Mouse (Mus musculus): ENCODE results near the gene Hoxa1. TPM values are rescaled to one million over a fixed set of nuclear protein-coding genes. Genes with fewer than 3 reads are reported as not detected.

The Hoxa1 gene
- polyA plus RNA-seq, 1 experiment from 2014 or later = 0.59 TPM

DNA sequence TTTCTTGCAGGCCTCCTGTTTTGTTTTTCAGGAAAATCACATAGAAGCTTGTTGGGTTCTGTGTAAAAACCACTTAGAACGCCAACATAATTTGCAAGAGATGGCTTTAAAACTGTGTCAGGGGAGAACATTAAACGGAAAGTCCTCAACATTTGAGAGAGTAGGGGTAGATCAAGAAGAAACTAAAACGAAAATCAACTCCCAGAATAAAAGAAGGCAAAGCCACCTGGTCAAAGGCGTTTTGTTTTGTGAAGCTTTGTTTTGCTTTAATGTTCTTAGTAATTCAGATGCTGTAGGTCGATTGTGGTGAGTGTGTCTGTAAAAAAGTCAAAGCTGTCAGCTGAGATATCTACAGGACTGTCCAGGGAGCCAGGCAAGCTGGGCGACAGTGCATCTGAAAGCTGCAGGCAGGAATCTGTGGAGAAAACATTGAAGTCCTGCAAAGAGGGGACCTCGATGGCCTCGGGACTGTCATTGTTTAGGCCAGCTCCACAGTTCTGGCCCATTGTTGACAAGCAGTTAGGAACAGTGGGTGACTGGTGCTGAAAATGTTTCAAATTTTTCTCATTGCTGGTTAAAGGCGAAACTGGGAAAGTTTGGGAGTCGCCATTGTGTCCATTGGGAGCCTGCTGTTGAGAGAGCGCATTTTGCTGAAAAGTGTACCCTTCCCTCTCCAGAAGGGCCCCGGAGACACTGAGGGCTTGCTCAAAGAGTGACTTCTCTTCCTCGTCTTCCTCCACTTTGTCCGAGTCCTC, 4.7 kb upstream of the Hoxa1 start:
- peaks cover 25% of the 10 kb centered on the region for H3K4me1 ChIP-seq (replicated peaks)
- ATAC-seq (replicated peaks; ENCODE audit: insufficient number of reproducible peaks, insufficient read depth, low FRiP score, low read depth) = no peak
- H3K4me2 ChIP-seq = peak overlapping the region; percentile 51
- no peaks in the 10 kb centered on the region for H3K9me3 ChIP-seq (replicated peaks)
- peak overlapping the region; percentile 68; the same call in 1 of the 2 replicates for H3K27ac ChIP-seq
- H3K9ac ChIP-seq = peak overlapping the region; percentile 43; the same call in 1 of the 2 replicates
- no peaks in the 10 kb centered on the region for H3K36me3 ChIP-seq
- peaks cover 98% of the 10 kb centered on the region for H3K27me3 ChIP-seq
- 19% methylated on average over 14 of the region's 14 CpGs for WGBS
- peak overlapping the region; percentile 47 for H3K4me3 ChIP-seq

DNA sequence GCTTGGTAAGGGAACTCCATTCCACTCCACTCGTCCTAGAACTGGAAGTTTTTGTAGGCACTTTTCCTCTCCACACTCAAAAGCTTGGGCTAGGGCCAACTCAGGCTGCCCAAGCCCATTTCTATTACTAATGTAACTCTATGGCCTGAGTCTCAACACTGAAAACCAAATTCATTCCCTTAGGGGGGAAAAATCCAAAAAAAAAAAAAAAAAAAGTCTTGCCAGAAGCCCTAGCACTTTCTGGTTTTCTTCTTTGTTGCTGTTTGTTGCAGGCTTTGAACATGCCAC, 3.9 kb upstream of the Hoxa1 start:
- Histone ChIP-seq H3K4me3 (no peak overlapping the region), H3K27ac (no peak overlapping the region), H3K36me3 (no peaks in the 10 kb centered on the region), H3K4me1 (replicated peaks) (peaks cover 26% of the 10 kb centered on the region), H3K4me2 (peak overlapping the region; percentile 21; the same call in 1 of the 2 replicates), H3K9ac (no peak overlapping the region), H3K9me3 (replicated peaks) (no peaks in the 10 kb centered on the region), H3K27me3 (peaks cover 98% of the 10 kb centered on the region)
- 26% methylated on average over 1 of the region's 1 CpGs for WGBS
- ATAC-seq (replicated peaks; ENCODE audit: insufficient number of reproducible peaks, insufficient read depth, low FRiP score, low read depth) = no peak

DNA sequence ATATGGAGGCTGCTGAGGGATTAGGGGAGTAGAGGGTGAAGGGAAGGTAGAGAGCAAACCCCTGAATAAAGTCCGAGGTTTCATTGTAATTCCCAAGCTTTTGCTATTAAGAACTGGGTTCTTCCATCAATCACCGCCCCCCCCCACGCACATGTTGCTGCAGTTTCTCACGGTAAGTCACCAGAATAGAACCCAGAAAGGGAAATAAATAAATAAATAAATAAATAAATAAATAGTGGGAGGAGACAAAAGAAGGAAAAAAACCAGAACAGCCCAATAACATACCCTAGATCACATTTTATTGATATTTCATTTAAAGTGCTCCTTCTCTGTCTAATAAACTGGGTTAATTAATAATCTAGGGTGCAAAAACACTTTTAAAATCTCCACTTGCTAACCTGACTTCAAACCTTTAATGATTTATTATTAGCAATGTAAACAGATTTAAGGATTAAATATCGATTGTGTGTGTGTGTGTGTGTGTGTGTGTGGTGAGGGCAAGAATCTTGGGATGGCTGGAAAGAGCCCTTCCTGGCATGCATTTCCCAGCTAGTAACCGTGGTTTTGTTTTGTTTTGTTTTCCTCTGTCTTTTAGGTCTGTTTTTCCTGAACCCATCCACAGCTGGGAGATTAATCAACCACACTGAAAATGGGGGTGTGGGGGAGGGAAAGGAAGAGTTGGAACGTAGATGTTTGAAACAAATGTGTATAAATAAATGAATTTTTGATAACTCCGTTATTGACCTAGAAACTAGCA, 3.4 kb upstream of the Hoxa1 start:
- peak overlapping the region; percentile 75; the same call in 1 of the 2 replicates for H3K4me3 ChIP-seq
- H3K9ac ChIP-seq = no peak overlapping the region
- ATAC-seq (replicated peaks; ENCODE audit: insufficient number of reproducible peaks, insufficient read depth, low FRiP score, low read depth) = no peak
- H3K27me3 ChIP-seq = peaks cover 98% of the 10 kb centered on the region
- 25% methylated on average over 8 of the region's 8 CpGs for WGBS
- H3K4me2 ChIP-seq = peak overlapping the region; percentile 97
- H3K4me1 ChIP-seq (replicated peaks) = peaks cover 28% of the 10 kb centered on the region
- no peaks in the 10 kb centered on the region for H3K9me3 ChIP-seq (replicated peaks)
- H3K27ac ChIP-seq = peak overlapping the region; percentile 79; the same call in 1 of the 2 replicates
- no peaks in the 10 kb centered on the region for H3K36me3 ChIP-seq

DNA sequence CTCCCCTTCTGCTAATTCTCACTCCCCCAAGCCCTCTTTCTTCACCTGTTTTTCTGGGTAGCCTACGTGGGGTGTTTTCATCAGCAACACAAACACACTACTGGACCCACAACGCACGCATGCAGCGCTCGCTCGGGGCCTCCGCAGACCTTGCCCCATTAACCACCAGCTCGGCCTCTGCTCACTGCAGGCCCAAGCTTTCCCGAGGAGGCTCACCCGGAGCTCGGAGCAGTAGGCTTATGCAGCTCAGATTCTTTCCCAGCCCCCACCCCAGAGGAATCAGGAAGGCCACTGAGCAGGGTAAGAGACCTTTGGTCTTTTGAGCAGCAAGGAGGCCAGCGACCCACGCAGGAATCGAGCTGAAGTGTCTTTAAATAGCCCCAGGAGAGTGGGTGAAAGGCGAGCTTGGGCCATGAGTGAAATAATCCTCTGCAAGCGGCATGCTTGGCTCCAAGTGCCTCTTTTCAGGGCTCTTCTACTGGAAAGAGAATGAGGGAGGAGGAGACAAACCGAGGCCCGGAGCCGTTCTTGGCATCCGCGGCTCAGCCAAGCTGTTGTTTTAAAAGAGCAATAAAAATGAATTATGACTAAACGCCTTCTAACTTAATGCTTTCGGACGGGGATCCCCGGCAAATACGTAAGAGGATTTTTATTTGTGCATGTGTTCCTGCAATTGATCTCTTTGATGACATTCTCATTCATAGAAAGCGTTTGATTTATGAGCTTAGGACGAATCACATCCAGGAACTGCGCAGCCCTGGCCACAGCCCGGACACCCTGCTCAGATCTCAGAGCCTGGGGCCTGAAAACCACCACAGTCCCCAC, 2.6 kb upstream of the Hoxa1 start:
- 10% methylated on average over 30 of the region's 30 CpGs for WGBS
- ATAC-seq (replicated peaks; ENCODE audit: insufficient number of reproducible peaks, insufficient read depth, low FRiP score, low read depth) = no peak
- no peaks in the 10 kb centered on the region for H3K36me3 ChIP-seq
- H3K4me2 ChIP-seq = peak overlapping the region; percentile 97
- peak overlapping the region; percentile 75 for H3K4me3 ChIP-seq
- no peaks in the 10 kb centered on the region for H3K9me3 ChIP-seq (replicated peaks)
- peaks cover 98% of the 10 kb centered on the region for H3K27me3 ChIP-seq
- peak overlapping the region; percentile 79 for H3K27ac ChIP-seq
- no peak overlapping the region for H3K9ac ChIP-seq
- H3K4me1 ChIP-seq (replicated peaks) = peaks cover 28% of the 10 kb centered on the region

DNA sequence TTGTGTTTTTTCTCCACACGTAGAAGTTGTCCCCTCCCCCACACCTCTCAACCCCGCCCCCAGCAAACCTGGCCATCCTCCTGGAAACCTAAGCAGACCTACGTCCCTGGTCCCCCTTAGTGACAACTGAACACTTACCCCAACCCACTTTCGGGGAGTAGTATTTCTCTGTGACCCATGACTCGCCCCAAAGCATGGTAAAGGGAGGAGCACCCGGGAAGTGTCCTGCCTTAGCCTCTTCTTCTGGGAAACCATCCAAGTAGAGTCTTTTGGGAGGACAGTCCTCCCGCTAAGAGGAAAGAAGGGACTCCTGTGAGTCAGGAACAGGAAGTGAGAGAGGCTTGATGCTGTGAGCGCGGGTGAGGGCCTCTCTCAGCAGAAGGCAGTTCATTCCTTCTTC, 1.9 kb upstream of the Hoxa1 start:
- peak overlapping the region; percentile 97 for H3K4me2 ChIP-seq
- no peaks in the 10 kb centered on the region for H3K9me3 ChIP-seq (replicated peaks)
- no peak for ATAC-seq (replicated peaks; ENCODE audit: insufficient number of reproducible peaks, insufficient read depth, low FRiP score, low read depth)
- H3K36me3 ChIP-seq = no peaks in the 10 kb centered on the region
- peak overlapping the region; percentile 75 for H3K4me3 ChIP-seq
- no peak overlapping the region for H3K9ac ChIP-seq
- H3K4me1 ChIP-seq (replicated peaks) = peaks cover 28% of the 10 kb centered on the region
- 10% methylated on average over 9 of the region's 9 CpGs for WGBS
- H3K27me3 ChIP-seq = peaks cover 99% of the 10 kb centered on the region
- peak overlapping the region; percentile 79 for H3K27ac ChIP-seq

DNA sequence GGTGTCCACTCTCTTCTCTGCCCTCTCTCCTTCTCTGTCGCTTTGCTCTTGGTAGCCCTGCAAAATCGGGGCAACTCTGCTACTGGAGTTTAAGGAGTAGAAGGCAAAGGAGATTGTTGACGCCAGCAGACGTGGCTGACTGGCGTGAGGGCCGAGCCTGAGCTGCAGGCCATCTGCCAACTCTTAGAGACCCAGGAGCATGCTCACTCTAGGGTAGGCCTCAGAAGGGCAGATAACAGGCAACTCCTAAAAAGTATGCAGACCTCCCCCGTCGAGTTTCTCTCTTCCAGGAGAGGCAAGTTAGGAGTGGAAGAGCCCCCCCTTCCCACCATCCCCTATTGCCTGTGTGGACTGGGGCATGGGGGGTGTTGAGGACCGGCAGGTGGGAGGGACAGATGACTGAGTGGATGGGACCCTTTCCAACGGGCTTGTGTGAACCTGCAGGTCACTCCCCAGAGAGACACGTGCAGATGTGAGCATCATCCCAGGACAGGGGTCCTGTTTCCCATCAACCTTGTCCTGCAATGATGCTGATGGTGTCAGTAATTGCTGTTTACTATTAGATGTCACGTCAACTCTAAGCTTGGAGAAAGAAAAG, 1.1 kb upstream of the Hoxa1 start:
- Histone ChIP-seq H3K9me3 (replicated peaks) (no peaks in the 10 kb centered on the region), H3K4me3 (peak overlapping the region; percentile 75), H3K27ac (peak overlapping the region; percentile 79), H3K9ac (peak overlapping the region; percentile 58; the same call in 1 of the 2 replicates), H3K36me3 (no peaks in the 10 kb centered on the region), H3K27me3 (peaks cover 99% of the 10 kb centered on the region), H3K4me2 (peak overlapping the region; percentile 97), H3K4me1 (replicated peaks) (peaks cover 24% of the 10 kb centered on the region)
- 12% methylated on average over 12 of the region's 12 CpGs for WGBS
- peak; percentile 50; the same call in 1 of the 2 replicates for ATAC-seq (replicated peaks; ENCODE audit: insufficient number of reproducible peaks, insufficient read depth, low FRiP score, low read depth)

DNA sequence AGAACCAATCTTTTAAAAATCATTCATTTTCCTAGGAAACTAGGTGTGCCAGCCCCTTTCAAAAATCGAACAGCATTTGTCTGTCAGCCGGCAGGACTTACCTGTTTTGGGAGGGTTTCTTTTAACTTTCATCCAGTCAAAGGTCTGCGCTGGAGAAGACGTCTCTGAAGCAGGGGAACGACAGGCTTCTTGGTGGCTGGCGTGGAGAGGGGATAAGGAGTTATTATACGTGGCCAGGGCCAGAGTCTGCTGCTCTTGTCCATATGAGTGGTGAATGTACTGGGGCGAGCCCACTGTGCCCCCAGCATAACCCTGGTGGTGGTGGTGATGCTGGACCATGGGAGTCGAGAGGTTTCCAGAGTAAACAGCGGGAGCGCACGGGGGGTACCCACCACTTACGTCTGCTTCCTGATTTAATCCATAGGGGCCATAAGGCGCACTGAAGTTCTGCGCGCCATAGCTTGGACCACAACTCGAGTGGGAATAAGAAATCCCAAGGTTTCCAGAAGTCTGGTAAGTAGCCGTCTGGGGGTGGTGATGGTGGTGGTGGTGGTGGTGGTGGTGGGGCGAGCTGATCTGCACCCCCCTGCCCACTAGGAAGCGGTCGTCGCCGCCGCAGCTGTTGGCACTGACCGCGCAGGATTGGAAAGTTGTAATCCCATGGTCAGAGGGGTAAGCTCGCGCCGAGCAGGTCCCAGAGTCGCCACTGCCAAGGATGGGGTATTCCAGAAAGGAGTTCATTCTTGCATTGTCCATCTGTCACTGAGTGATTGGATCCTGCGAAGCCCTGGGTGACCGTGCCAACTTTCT, 446 bp downstream of the Hoxa1 start:
- Histone ChIP-seq H3K36me3 (no peaks in the 10 kb centered on the region), H3K4me1 (replicated peaks) (peaks cover 19% of the 10 kb centered on the region), H3K4me2 (peak overlapping the region; percentile 97), H3K27me3 (peaks cover 99% of the 10 kb centered on the region), H3K9ac (peak overlapping the region; percentile 16; the same call in 1 of the 2 replicates), H3K27ac (no peak overlapping the region), H3K9me3 (replicated peaks) (no peaks in the 10 kb centered on the region), H3K4me3 (peak overlapping the region; percentile 75)
- 1% methylated on average over 32 of the region's 32 CpGs for WGBS
- ATAC-seq (replicated peaks; ENCODE audit: insufficient number of reproducible peaks, insufficient read depth, low FRiP score, low read depth) = no peak; the same call in 1 of the 2 replicates

DNA sequence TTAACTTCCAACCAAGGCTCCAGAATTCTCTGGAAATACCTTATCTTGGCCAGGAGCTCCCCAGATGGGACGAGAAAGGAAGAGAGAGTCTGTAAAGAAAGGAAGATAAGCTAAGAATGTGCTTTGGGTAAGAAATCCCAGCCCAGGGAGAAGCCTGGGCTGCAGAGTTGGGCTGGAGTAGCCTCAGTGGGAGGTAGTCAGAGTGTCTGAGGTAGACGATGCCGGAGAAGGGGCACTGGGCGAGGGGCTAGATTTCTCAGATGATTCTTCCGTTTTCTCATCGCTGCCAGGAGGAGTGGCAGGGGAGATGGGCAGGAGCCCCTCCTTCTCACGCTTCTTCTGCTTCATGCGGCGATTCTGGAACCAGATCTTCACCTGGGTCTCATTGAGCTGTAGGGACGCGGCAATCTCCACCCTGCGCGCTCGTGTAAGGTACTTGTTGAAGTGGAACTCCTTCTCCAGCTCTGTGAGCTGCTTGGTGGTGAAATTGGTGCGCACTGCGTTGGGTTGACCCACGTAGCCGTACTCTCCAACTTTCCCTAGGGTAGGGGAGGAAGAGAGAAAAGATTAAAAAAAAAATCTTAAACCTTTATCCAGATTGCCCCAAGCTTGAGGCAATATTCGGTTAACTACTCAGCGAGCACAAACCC, 1.4 kb downstream of the Hoxa1 start:
- no peak for ATAC-seq (replicated peaks; ENCODE audit: insufficient number of reproducible peaks, insufficient read depth, low FRiP score, low read depth)
- Histone ChIP-seq H3K36me3 (no peaks in the 10 kb centered on the region), H3K9me3 (replicated peaks) (no peaks in the 10 kb centered on the region), H3K4me2 (peak overlapping the region; percentile 97; the same call in 1 of the 2 replicates), H3K4me3 (peak overlapping the region; percentile 75; the same call in 1 of the 2 replicates), H3K9ac (no peak overlapping the region), H3K4me1 (replicated peaks) (peaks cover 19% of the 10 kb centered on the region), H3K27me3 (peaks cover 99% of the 10 kb centered on the region), H3K27ac (no peak overlapping the region)
- 5% methylated on average over 20 of the region's 20 CpGs for WGBS

DNA sequence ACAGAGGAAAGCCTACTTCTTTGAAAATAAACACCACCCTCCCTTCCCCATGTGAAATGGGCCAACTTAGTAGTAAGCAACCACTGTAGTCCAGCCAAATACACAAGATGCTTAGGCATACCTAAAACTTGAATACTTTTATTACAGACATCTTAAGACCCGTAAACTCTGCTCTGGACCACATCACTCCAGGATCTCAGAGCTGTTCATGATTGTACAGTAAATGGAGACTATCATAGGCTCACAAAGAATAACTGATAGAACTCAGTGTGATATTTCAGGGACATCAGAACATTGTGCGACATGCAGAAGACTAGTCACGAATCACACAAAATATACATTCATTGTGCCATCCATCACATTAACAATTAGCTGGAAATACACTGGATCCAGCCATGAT, 2.6 kb downstream of the Hoxa1 start:
- Histone ChIP-seq H3K9me3 (replicated peaks) (no peaks in the 10 kb centered on the region), H3K27ac (no peak overlapping the region), H3K4me1 (replicated peaks) (peaks cover 19% of the 10 kb centered on the region), H3K27me3 (peaks cover 99% of the 10 kb centered on the region), H3K4me2 (no peak overlapping the region), H3K4me3 (no peak overlapping the region), H3K9ac (no peak overlapping the region), H3K36me3 (no peaks in the 10 kb centered on the region)
- 56% methylated on average over 3 of the region's 3 CpGs for WGBS
- no peak for ATAC-seq (replicated peaks; ENCODE audit: insufficient number of reproducible peaks, insufficient read depth, low FRiP score, low read depth)

DNA sequence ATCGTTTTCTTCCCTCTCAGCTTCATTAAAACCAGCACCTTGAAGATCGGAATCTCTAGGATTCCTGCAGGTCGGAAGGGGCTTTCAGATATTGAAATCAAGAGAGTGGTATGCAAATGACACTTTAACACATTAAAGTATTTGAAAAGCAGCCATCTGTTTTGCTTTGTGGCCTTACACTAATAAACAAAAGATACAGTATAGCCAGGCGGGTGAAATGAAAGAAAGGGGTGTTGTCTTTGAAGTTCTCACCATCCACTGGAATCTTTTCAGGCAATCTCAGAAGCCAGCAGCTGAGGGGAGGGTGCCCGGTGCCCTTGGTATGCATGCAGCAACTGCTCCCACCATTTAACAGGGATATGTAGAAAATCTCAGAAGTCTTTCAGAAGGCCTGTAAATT, 4.1 kb downstream of the Hoxa1 start:
- Histone ChIP-seq H3K9ac (no peak overlapping the region), H3K36me3 (no peaks in the 10 kb centered on the region), H3K4me3 (no peak overlapping the region), H3K9me3 (replicated peaks) (no peaks in the 10 kb centered on the region), H3K27ac (no peak overlapping the region), H3K27me3 (peaks cover 98% of the 10 kb centered on the region), H3K4me1 (replicated peaks) (peaks cover 16% of the 10 kb centered on the region), H3K4me2 (no peak overlapping the region)
- 40% methylated on average over 5 of the region's 5 CpGs for WGBS
- no peak for ATAC-seq (replicated peaks; ENCODE audit: insufficient number of reproducible peaks, insufficient read depth, low FRiP score, low read depth)

All from heart, embryonic 15.5 days (tissue).